Mouse (Mus musculus) megakaryocyte-erythroid progenitor cell, adult 5-6 weeks (primary cell): ENCODE data around the gene 9330182L06Rik. TPM values are rescaled to one million over a fixed set of nuclear protein-coding genes. Genes with fewer than 3 reads are reported as not detected.

Experiments
- ATAC-seq: replicated peaks from 2 replicates; pipeline ENCODE4 v1.8.0; 2016; ENCODE audit warnings: mild to moderate bottlenecking, inconsistent platforms; ENCODE audit not compliant: severe bottlenecking, poor library complexity, low FRiP score, low TSS enrichment
- total RNA-seq, 2 experiments: library from RNA; stranded (forward) in 1 of 2; stranded (reverse) in 1 of 2; fragments of 200-1000, 215-1000 nt in 1 of 2; fragments of >200 nt in 1 of 2; fragmentation: Nextera tagmentation in 1 of 2; gene quantifications; 2 replicates each; pipeline ENCODE4 v1.2.3; 2014 to 2017

9330182L06Rik gene
- total RNA-seq, 2 experiments from 2014 or later, result not detected

DNA sequence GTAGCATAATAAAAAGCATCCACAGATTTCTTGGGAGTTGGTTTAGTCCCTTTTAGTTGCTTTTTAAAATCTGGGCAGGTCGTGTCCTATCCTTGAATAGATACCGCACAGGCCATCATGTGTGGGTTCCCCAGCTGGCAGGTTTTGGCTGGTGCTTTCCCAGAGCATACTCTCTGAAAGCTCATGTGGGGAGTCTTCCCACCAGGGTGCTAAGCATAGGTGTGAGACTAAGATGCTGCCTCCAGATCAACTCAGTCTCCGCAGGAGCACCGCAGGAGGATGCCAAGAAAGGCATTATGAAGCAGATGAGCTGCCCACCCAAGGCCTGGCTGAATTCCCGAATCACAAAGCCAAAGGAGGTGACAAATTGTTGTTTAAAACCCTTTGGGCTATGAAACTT, 229.5 kb downstream of the 9330182L06Rik start:
- ATAC-seq, result no peak

DNA sequence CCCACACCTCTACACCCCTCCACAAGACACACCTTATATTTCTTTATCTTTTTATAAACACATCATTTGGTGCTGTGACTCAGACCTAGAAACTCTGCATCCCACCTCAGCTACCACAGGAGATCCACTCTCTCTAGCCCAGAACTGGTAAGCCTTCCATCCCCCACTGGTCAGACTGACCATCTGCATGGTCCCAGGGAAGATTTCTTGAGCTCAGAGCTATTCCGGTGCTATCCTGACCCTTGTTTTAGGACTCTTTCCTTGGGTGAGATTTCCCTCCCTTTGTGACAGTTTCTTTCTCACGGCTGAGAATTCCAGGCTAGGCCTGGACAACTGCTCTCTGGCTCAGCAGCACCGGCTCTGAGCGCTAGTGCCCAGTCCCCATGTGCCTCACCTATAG, 231.3 kb downstream of the 9330182L06Rik start:
- ATAC-seq, result no peak

DNA sequence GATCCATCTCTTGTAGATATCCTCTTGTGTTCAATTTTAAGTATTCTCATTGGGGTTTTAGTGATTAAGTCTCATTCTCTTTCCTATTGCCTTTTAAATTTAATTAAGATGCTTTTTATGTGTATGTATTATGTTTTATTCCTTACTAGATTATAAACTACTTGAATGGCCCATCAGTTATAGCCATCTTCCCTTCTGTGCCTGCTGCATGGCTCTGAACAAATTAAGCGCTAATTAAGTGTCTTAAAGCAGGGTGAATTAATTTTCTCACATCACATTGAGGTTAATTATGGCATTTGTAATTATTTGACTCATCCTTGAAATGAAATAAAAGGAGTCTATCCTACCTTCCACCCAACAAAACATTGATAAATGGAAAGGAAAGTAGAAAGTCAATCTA, 245.1 kb downstream of the 9330182L06Rik start:
- ATAC-seq, result no peak

GRCm38 (mm10) chr5:9525507-9525906, 259.6 kb downstream of the 9330182L06Rik start:
- no peak for ATAC-seq

Other genes starting within 250 kb of the 9330182L06Rik start
- gene Tmem243, start 165.4 kb upstream of the 9330182L06Rik start, total RNA-seq (2014; fragmentation: Nextera tagmentation), result 4.3 and 6.9 TPM in 2 replicates
- 2.2 and 11.5 TPM in 2 replicates for gene Tmem243, start 165.4 kb upstream of the 9330182L06Rik start, total RNA-seq (2017)
- 31.1 and 34.8 TPM in 2 replicates for gene Dmtf1, start 104.3 kb upstream of the 9330182L06Rik start, total RNA-seq (2014; fragmentation: Nextera tagmentation)
- gene Dmtf1, start 104.3 kb upstream of the 9330182L06Rik start, total RNA-seq (2017), result 32.1 and 50.1 TPM in 2 replicates